Mouse (Mus musculus) bone marrow, adult 2 months (tissue): ENCODE measurements at regions not wholly inside any gene's neighbourhood (a gene's known extent, or its start where the extent isn't known, plus 50 kb on each side); places are given as distances from the start of the nearest gene placed in this dataset.

Source experiments
- H3K27ac ChIP-seq: fragments of 200-500 bp; 2 replicates; pipeline ENCODE4 v1.5.1; 2012; ENCODE audit warnings: low read depth, mild to moderate bottlenecking, control low read depth, inconsistent platforms, low read length; ENCODE audit not compliant: control insufficient read depth, poor library complexity, insufficient read depth
- H3K4me1 ChIP-seq: fragments of 200-500 bp; 2 replicates; pipeline ENCODE4 v1.6.1; 2011; ENCODE audit warnings: low read length; ENCODE audit not compliant: control insufficient read depth, insufficient read depth
- H3K4me3 ChIP-seq: fragments of 200-500 bp; replicated peaks from 2 replicates; pipeline ENCODE3; 2011; ENCODE audit warnings: mild to moderate bottlenecking, low read depth, low read length, control low read depth; ENCODE audit not compliant: control insufficient read depth
- CTCF ChIP-seq: fragments of 200-500 bp; IDR thresholded peaks from 2 replicates; pipeline ENCODE4 v1.5.1; 2011; ENCODE audit warnings: low read length, control low read depth; ENCODE audit not compliant: control insufficient read depth, insufficient read depth
- POLR2A ChIP-seq: fragments of 200-500 bp; IDR thresholded peaks from 2 replicates; pipeline ENCODE4 v1.6.1; 2011; ENCODE audit warnings: low read depth, mild to moderate bottlenecking, control low read depth, low read length, borderline replicate concordance; ENCODE audit not compliant: control insufficient read depth
- WGBS: fragments of 180-500 bp; shearing (Covaris S2); methylation state at CpG from one replicate; pipeline ENCODE4 v1.1.7; 2018; 5-methylcytosine and 5-hydroxymethylcytosine counted together

DNA sequence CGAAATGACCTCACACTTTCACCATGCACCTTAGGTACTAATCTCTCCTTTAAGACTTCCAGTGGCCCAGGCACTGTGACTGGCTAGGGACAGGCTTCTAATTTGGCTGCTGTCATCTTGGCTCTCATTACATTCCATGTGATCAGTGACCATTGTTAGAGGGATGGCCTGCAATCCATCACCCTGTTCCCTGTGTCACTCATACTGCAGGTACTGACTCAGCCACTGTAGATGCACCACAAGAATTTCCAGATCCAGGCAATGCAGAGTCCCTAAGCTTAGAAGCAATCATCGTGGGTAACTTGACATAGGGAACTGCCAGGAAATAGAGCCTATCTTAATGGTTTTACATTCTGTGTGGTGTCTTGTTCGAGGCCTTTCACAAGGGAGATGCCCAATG lies 92.1 kb upstream of the Krr1 start:
- no peak overlapping the region for H3K4me3 ChIP-seq
- H3K27ac ChIP-seq = no peak overlapping the region
- WGBS = 65% methylated on average over 3 of the region's 3 CpGs
- TF ChIP-seq POLR2A = no peak
- H3K4me1 ChIP-seq = no peaks in the 10 kb centered on the region

DNA sequence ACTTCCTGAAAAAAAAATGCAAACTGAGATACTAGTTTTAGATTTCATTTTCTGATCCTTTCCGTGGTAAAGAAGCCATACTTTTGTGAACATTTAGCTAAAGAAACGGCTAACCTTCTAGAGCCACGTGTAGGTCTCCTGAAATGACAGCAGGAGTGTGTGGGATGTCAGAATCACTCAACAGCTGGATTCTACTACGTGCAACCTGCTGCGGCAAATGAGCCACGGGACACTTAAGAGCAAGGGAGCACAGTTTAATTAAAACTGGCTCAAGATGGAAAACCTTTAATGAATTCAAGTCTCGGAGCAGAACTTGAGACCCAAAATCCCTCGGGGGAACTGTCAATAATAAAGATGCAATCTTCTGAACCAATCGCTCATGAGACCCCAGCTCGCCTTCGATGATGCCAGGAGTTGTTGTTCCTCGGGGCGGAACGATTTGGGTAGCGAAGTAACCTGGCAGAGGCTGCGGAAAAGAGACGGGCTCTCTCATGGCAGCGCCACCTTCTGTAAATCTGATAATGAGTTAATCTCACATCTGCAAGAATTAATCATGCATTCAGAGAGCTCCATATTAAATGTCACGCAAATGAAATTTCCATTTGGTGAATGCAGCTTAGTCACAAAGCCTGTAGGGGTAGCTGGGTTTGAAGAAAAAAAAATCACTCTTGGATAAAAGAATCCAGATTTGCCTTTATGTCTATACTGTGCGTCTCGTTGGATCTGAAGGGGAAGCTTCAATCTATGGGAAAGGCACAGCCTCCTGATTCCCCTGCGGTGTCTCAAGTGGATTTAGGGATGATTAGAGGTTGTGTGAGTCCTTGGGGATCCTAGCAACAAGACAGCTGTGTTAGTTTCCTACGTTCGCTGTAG lies 90.9 kb upstream of the Krr1 start:
- WGBS = 85% methylated on average over 24 of the region's 24 CpGs
- TF ChIP-seq POLR2A (no peak), CTCF (no peak)
- H3K4me1 ChIP-seq = no peaks in the 10 kb centered on the region
- H3K4me3 ChIP-seq = no peak overlapping the region
- H3K27ac ChIP-seq = no peak overlapping the region

DNA sequence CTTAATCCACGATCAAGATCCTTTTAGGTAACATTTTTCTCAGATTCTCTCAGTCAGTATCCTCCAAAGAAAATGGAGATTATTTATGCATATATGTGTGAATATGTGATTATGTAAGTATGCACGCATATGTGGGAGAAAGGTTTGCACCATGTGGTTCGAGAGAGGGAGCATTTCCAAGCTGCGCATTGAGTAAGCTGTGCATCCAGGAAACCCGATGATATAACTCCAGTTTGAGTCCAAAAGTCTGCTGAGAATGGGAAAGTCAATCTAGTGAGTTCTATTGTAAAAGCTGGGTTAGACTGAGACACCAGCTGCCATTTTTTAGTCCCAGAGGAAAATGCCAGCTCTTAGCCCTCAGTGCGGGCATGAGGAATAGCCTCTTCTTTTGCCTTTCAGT lies 89.9 kb upstream of the Krr1 start:
- 83% methylated on average over 6 of the region's 6 CpGs for WGBS
- no peak overlapping the region for H3K27ac ChIP-seq
- no peaks in the 10 kb centered on the region for H3K4me1 ChIP-seq
- TF ChIP-seq CTCF (no peak), POLR2A (no peak)
- H3K4me3 ChIP-seq = no peak overlapping the region

GRCm38 (mm10) chr10:111884701-111885100 lies 87.8 kb upstream of the Krr1 start:
- no peak for TF ChIP-seq POLR2A
- no peak for TF ChIP-seq CTCF
- WGBS = 79% methylated on average over 4 of the region's 4 CpGs
- Histone ChIP-seq H3K4me1 (no peaks in the 10 kb centered on the region), H3K4me3 (no peak overlapping the region), H3K27ac (no peak overlapping the region)

GRCm38 (mm10) chr10:111889111-111889510 lies 83.4 kb upstream of the Krr1 start:
- no peak overlapping the region for H3K27ac ChIP-seq
- H3K4me3 ChIP-seq = no peak overlapping the region
- H3K4me1 ChIP-seq = no peaks in the 10 kb centered on the region
- WGBS = 86% methylated on average over 5 of the region's 5 CpGs
- TF ChIP-seq CTCF (no peak), POLR2A (no peak)

DNA sequence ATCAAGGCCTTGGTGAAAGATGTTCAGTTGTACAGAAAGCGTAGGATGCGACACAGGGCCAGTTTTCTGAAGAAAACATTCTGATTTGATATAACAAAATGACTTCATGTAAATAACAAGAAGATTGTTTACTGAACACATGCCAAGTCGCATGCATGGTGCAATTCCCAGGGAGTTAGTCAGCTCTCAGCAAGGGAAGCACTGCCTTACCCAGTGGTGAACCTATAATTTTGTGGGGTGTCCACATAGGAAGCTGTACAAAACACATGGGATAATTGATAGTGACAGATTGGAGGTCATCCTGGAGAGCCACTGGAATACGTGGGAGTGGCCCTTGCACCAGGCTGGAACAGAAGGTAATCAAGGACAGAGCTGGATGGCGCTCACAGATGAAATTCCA lies 79.0 kb upstream of the Krr1 start:
- 80% methylated on average over 5 of the region's 5 CpGs for WGBS
- Histone ChIP-seq H3K27ac (no peak overlapping the region), H3K4me1 (no peaks in the 10 kb centered on the region), H3K4me3 (no peak overlapping the region)
- TF ChIP-seq CTCF (no peak), POLR2A (no peak)

- no peaks in the 10 kb centered on the region for H3K4me1 ChIP-seq
- 82% methylated on average over 8 of the region's 8 CpGs for whole genome bisulfite sequencing
- TF ChIP-seq CTCF (no peak), POLR2A (no peak)
These were observed 78.5 kb upstream of the Krr1 start for GRCm38 (mm10) chr10:111893941-111894340.

DNA sequence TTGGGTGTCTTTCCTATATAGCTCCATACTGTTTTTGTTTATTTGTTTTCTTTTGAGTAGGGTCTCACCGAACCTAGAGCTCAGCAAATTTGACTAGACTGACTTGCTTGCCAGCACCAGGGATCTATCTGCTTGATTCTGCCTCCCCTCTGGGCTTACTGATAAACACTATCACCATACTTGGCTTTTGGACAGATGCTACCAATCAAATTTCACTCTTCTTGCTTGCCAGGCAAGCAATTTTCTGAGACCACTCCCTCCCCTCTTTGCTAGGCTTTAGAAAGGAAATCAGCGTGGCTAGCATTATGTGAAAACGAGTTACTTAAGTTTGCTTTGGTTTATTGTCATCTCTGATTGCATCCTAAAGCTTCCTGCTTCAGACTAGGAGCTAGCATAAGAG lies 75.1 kb upstream of the Krr1 start:
- 35% methylated on average over 3 of the region's 3 CpGs for WGBS
- Histone ChIP-seq H3K4me1 (no peaks in the 10 kb centered on the region), H3K4me3 (no peak overlapping the region), H3K27ac (no peak overlapping the region)
- TF ChIP-seq POLR2A (no peak), CTCF (no peak)

More at GRCm38 (mm10) chr10:111893941-111894340, 78.5 kb upstream of the Krr1 start:
- Histone ChIP-seq H3K4me3 (no peak overlapping the region), H3K27ac (no peak overlapping the region)
